Mouse (Mus musculus) neural tube, embryonic 12.5 days (tissue): ENCODE data around the gene Dynlrb1. TPM values are rescaled to one million over a fixed set of nuclear protein-coding genes. Genes with fewer than 3 reads are reported as not detected.

ENCODE experiments used
- ATAC-seq: fragments of 200-750 bp; cut with Nextera tagmentation; 2 replicates; pipeline ENCODE4 v1.8.0; 2017; ENCODE audit warnings: low read depth, mild to moderate bottlenecking, moderate TSS enrichment, moderate library complexity; ENCODE audit not compliant: low FRiP score
- H3K27ac ChIP-seq: fragments of 300-500 bp; sonication (generic); 2 replicates; pipeline ENCODE4 v1.5.1; 2016
- H3K27me3 ChIP-seq: fragments of 300-500 bp; sonication (generic); replicated peaks from 2 replicates; pipeline ENCODE4 v1.6.1; 2016; ENCODE audit warnings: mild to moderate bottlenecking
- H3K36me3 ChIP-seq: fragments of 300-500 bp; sonication (generic); 2 replicates; pipeline ENCODE4 v1.6.1; 2016; ENCODE audit warnings: mild to moderate bottlenecking
- H3K4me1 ChIP-seq: fragments of 300-500 bp; sonication (generic); 2 replicates; pipeline ENCODE4 v1.6.1; 2016
- H3K4me2 ChIP-seq: fragments of 300-500 bp; sonication (generic); replicated peaks from 2 replicates; pipeline ENCODE4 v1.6.1; 2016; ENCODE audit warnings: mild to moderate bottlenecking
- H3K4me3 ChIP-seq: fragments of 300-500 bp; sonication (generic); 2 replicates; pipeline ENCODE4 v1.5.1; 2016
- H3K9ac ChIP-seq: fragments of 300-500 bp; sonication (generic); 2 replicates; pipeline ENCODE4 v1.6.1; 2016; ENCODE audit warnings: mild to moderate bottlenecking
- H3K9me3 ChIP-seq: fragments of 300-500 bp; sonication (generic); 2 replicates; pipeline ENCODE4 v1.6.1; 2016; ENCODE audit warnings: mild to moderate bottlenecking
- WGBS: fragments of 180-500 bp; shearing (Covaris S2); methylation state at CpG from one replicate; pipeline ENCODE4 v1.1.7; 2016; 5-methylcytosine and 5-hydroxymethylcytosine counted together
- polyA plus RNA-seq: library from polyadenylated mRNA; unstranded; fragments of >200 nt; fragmentation: Nextera tagmentation; extraction: Ambion mirVana; gene quantifications from 2 replicates; pipeline ENCODE4 v1.2.1, GENCODE M21; 2016

The Dynlrb1 gene
- polyA plus RNA-seq, 1 experiment from 2014 or later = 500 TPM

DNA sequence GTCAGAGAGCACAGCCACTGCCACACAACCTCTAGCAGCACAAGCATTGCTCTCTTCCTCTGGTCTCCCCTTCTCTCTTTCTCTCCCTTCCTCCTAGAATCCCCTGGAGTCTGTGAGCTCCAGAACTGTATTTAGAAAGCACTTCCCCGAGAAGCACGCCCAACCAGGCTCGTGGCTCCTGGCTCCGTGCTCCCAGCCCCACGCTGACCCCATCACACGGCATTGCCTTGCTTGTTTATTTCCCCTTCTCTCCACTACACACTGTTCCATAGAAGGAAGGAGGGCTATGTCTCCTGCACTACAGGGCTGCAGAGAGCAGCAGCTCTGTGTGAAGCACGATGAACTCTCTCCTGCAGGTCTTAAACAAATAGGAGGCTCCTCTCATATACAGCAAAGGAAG lies 48.3 kb downstream of the Dynlrb1 start:
- H3K4me2 ChIP-seq = no peak overlapping the region
- no peaks in the 10 kb centered on the region for H3K4me1 ChIP-seq
- WGBS = 82% methylated on average over 7 of the region's 7 CpGs
- H3K4me3 ChIP-seq = no peak overlapping the region
- peaks cover 14% of the 10 kb centered on the region for H3K36me3 ChIP-seq
- H3K9ac ChIP-seq = no peak overlapping the region
- no peaks in the 10 kb centered on the region for H3K27me3 ChIP-seq
- ATAC-seq = no peak
- no peak overlapping the region for H3K27ac ChIP-seq
- no peaks in the 10 kb centered on the region for H3K9me3 ChIP-seq

GRCm38 (mm10) chr2:155285744-155286143 lies 49.4 kb downstream of the Dynlrb1 start:
- Histone ChIP-seq H3K27me3 (no peaks in the 10 kb centered on the region), H3K27ac (no peak overlapping the region), H3K9ac (no peak overlapping the region), H3K4me3 (no peak overlapping the region), H3K4me2 (no peak overlapping the region), H3K36me3 (peaks cover 21% of the 10 kb centered on the region), H3K4me1 (no peaks in the 10 kb centered on the region), H3K9me3 (no peaks in the 10 kb centered on the region)
- ATAC-seq = no peak
- 91% methylated on average over 6 of the region's 6 CpGs for WGBS

GRCm38 (mm10) chr2:155287456-155288250 lies 51.3 kb downstream of the Dynlrb1 start:
- Histone ChIP-seq H3K4me3 (no peak overlapping the region), H3K4me2 (no peak overlapping the region), H3K27me3 (no peaks in the 10 kb centered on the region), H3K9me3 (no peaks in the 10 kb centered on the region), H3K9ac (no peak overlapping the region), H3K36me3 (peaks cover 39% of the 10 kb centered on the region), H3K27ac (no peak overlapping the region), H3K4me1 (no peaks in the 10 kb centered on the region)
- WGBS = 88% methylated on average over 4 of the region's 4 CpGs
- no peak for ATAC-seq

DNA sequence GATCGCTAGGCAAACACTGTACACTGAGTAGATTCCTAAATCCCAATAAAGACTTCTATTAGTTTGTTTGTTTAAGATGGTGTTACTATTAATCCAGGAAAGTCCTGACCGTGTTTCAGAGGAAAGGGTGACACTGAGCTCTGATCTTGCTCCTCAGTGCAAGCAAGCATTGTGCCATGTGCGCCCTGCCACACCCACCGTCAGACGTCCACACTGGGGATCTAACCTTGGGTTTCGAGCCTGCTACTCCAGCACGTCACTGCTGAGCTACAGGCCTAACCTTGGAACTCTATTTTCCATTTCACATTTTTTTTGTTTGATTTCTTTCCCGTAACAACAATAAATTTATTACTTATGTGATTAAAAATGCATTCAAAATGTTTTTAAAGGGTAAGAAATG lies 53.7 kb downstream of the Dynlrb1 start:
- no peaks in the 10 kb centered on the region for H3K9me3 ChIP-seq
- ATAC-seq = no peak
- WGBS = 93% methylated on average over 8 of the region's 8 CpGs
- no peak overlapping the region for H3K27ac ChIP-seq
- no peaks in the 10 kb centered on the region for H3K4me1 ChIP-seq
- H3K27me3 ChIP-seq = no peaks in the 10 kb centered on the region
- H3K36me3 ChIP-seq = peaks cover 44% of the 10 kb centered on the region
- H3K9ac ChIP-seq = no peak overlapping the region
- no peak overlapping the region for H3K4me2 ChIP-seq
- H3K4me3 ChIP-seq = no peak overlapping the region

DNA sequence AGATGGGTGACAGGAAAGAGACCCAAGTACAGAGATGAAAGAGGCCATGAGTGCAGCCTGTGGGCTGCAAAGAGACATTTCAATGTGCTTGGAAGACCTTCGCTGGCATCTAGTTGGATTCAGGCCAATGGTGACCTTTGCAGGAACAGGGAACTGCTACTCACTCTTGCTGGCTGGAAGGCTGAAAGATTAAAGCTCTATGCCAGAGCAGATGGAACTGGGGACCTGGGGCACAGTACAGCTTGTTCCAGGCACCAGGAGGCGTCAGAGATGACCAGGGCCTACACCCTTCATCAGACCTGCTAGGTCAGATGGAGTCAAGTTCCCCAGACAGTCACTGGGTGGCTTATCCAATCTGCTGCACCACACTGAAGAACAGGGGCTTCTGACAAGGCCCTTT lies 57.0 kb downstream of the Dynlrb1 start:
- Histone ChIP-seq H3K4me1 (no peaks in the 10 kb centered on the region), H3K27ac (no peak overlapping the region), H3K9me3 (no peaks in the 10 kb centered on the region), H3K9ac (no peak overlapping the region), H3K4me3 (no peak overlapping the region), H3K4me2 (no peak overlapping the region), H3K36me3 (peaks cover 72% of the 10 kb centered on the region), H3K27me3 (no peaks in the 10 kb centered on the region)
- ATAC-seq = no peak
- WGBS = 93% methylated on average over 2 of the region's 2 CpGs

- Histone ChIP-seq H3K4me2 (no peak overlapping the region), H3K9ac (no peak overlapping the region), H3K4me3 (no peak overlapping the region), H3K36me3 (peaks cover 74% of the 10 kb centered on the region), H3K9me3 (no peaks in the 10 kb centered on the region), H3K4me1 (no peaks in the 10 kb centered on the region), H3K27ac (no peak overlapping the region), H3K27me3 (no peaks in the 10 kb centered on the region)
- WGBS = 97% methylated on average over 4 of the region's 4 CpGs
- no peak for ATAC-seq
These were observed 57.6 kb downstream of the Dynlrb1 start for GRCm38 (mm10) chr2:155293946-155294345.

- ATAC-seq = no peak
- H3K27ac ChIP-seq = no peak overlapping the region
- no peak overlapping the region for H3K9ac ChIP-seq
- WGBS = 96% methylated on average over 6 of the region's 6 CpGs
- no peaks in the 10 kb centered on the region for H3K4me1 ChIP-seq
- no peak overlapping the region for H3K4me2 ChIP-seq
- H3K4me3 ChIP-seq = no peak overlapping the region
- H3K36me3 ChIP-seq = peaks cover 77% of the 10 kb centered on the region
- H3K27me3 ChIP-seq = no peaks in the 10 kb centered on the region
- H3K9me3 ChIP-seq = no peaks in the 10 kb centered on the region
These were observed 59.1 kb downstream of the Dynlrb1 start for GRCm38 (mm10) chr2:155295453-155295852.

GRCm38 (mm10) chr2:155299563-155299962 lies 63.2 kb downstream of the Dynlrb1 start:
- no peak overlapping the region for H3K27ac ChIP-seq
- no peak overlapping the region for H3K4me2 ChIP-seq
- H3K27me3 ChIP-seq = no peaks in the 10 kb centered on the region
- H3K9ac ChIP-seq = no peak overlapping the region
- 90% methylated on average over 4 of the region's 4 CpGs for WGBS
- H3K4me1 ChIP-seq = no peaks in the 10 kb centered on the region
- H3K36me3 ChIP-seq = peaks cover 50% of the 10 kb centered on the region
- ATAC-seq = no peak
- H3K4me3 ChIP-seq = no peak overlapping the region
- H3K9me3 ChIP-seq = no peaks in the 10 kb centered on the region

Other genes starting within 250 kb of the Dynlrb1 start
- gene Gm14226, start 218.3 kb upstream of the Dynlrb1 start, polyA plus RNA-seq = 0.50 and 0.52 TPM in 2 replicates
- 48.5 and 49.3 TPM in 2 replicates for gene Ahcy, start 162.0 kb upstream of the Dynlrb1 start, polyA plus RNA-seq
- 58.1 and 58.5 TPM in 2 replicates for gene Itch, start 103.0 kb upstream of the Dynlrb1 start, polyA plus RNA-seq
- 275 and 301 TPM in 2 replicates for gene Map1lc3a, start 39.8 kb downstream of the Dynlrb1 start, polyA plus RNA-seq
- 44.5 and 45.8 TPM in 2 replicates for gene Pigu, start 120.9 kb downstream of the Dynlrb1 start, polyA plus RNA-seq
- gene Trp53inp2, start 144.5 kb downstream of the Dynlrb1 start, polyA plus RNA-seq = 128 and 144 TPM in 2 replicates
- 24.5 and 27.7 TPM in 2 replicates for gene Ncoa6, start 237.4 kb downstream of the Dynlrb1 start, polyA plus RNA-seq